Comparison of ENCODE assay signal across 21 mouse cellular contexts in genomic region chr10:15841381-15841780, GRCm38 (mm10).
"Had no signal": no experiment of that assay in that cellular context is flagged by ENCODE, and none has a peak within 500 bp of the region (broad histone marks: within the 10 kb centered on the region; RNA-seq: fewer than 3 reads in every experiment).

No protein-coding gene starts in this region.

- DNase-seq: kidney, adult 8-10 months; kidney, postnatal 10 days; kidney, postnatal 36 days; left cerebral cortex, postnatal 4 days; liver, postnatal 0 days; lung, postnatal 10 days; lung, postnatal 36 days; right cerebral cortex, adult 18-20 months; right cerebral cortex, postnatal 14 days; right cerebral cortex, postnatal 4 days; thymus, postnatal 25 days had no signal

- H3K27me3 ChIP-seq: kidney, embryonic 15.5 days; limb, embryonic 12.5 days; limb, embryonic 15.5 days; lung, embryonic 15.5 days; megakaryocyte, embryonic 14.5 days; midbrain, embryonic 13.5 days had no signal

- H3K27ac ChIP-seq: kidney, embryonic 15.5 days; limb, embryonic 12.5 days; limb, embryonic 15.5 days; liver, embryonic 14.5 days; lung, embryonic 15.5 days; midbrain, embryonic 10.5 days; midbrain, embryonic 13.5 days; stomach, postnatal 0 days had no signal

- H3K36me3 ChIP-seq: kidney, embryonic 15.5 days; limb, embryonic 12.5 days; limb, embryonic 15.5 days; lung, embryonic 15.5 days; midbrain, embryonic 10.5 days; midbrain, embryonic 13.5 days had no signal

- H3K9me3 ChIP-seq: kidney, embryonic 15.5 days; limb, embryonic 12.5 days; limb, embryonic 15.5 days; lung, embryonic 15.5 days; megakaryocyte, embryonic 14.5 days; midbrain, embryonic 10.5 days; midbrain, embryonic 13.5 days had no signal

- H3K4me3 ChIP-seq: kidney, embryonic 15.5 days; limb, embryonic 12.5 days; limb, embryonic 15.5 days; lung, embryonic 15.5 days; megakaryocyte, embryonic 14.5 days; midbrain, embryonic 10.5 days; midbrain, embryonic 13.5 days; myocyte had no signal

- H3K4me1 ChIP-seq: kidney, embryonic 15.5 days; limb, embryonic 12.5 days; limb, embryonic 15.5 days; lung, embryonic 15.5 days; megakaryocyte, embryonic 14.5 days; midbrain, embryonic 10.5 days; midbrain, embryonic 13.5 days had no signal
